Mouse (Mus musculus) naive thymus-derived CD4-positive, alpha-beta T cell, adult 5 months (primary cell): ENCODE measurements around the gene Stk16. TPM values are rescaled to one million over a fixed set of nuclear protein-coding genes. Genes with fewer than 3 reads are reported as not detected.

Experiments
- polyA plus RNA-seq: library from polyadenylated mRNA; unstranded; fragments of 100-300 nt; shearing (Covaris generic); gene quantifications from one replicate; pipeline ENCODE4 v1.2.1, GENCODE M21; 2017

The Stk16 gene
- polyA plus RNA-seq: 71.7 TPM

DNA sequence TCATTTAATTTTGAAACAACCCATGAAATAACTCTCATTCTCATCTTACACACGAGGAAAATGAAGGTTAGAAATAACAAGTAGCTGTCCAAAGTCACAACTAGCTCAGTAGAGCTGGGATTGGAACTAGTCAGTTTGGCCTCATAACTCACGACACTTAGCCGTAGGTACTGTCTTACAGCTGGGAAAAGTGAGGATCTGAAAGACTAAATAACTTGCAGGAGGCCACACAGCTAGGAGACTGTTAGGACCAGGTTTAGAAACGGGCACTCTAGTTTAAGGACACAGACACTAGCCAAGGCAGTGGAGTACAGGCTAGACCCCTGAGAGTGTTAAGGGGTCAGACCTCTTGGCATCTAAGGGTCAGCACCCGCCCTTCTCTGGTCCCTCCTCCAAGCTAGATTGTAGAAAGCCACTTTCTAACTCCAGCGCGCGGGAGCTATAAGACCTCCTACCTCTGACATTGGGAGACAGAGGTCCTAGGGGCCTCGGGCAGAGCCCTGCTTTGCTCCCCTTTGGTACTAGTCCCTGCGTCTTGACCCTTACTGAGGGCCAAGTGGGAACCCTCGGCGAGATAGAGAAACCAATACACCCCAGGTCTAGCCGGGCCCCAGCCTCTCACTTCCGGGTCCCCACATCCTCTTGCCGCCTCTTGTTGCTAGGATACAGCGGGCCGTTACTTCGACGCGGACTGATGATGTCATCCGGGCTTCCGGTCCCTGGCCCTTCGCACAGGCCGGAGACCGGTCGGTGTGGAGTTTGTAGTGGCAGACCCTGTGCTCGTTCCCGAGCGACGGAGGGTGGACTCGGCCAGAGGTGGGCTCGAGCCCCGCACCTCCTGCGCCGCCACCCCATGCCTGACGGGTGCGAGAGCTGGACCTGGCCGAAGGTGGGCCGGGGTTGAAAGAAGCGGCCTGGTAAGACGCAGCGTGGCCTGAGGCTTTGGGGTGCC, at the start of gene Stk16, which contains the start of gene Glb1l:
Stk16 (plus strand) TSS at position 703 of the 952 bp plus-strand sequence.
Glb1l (minus strand) TSS at position 678 of the 952 bp plus-strand sequence.

DNA sequence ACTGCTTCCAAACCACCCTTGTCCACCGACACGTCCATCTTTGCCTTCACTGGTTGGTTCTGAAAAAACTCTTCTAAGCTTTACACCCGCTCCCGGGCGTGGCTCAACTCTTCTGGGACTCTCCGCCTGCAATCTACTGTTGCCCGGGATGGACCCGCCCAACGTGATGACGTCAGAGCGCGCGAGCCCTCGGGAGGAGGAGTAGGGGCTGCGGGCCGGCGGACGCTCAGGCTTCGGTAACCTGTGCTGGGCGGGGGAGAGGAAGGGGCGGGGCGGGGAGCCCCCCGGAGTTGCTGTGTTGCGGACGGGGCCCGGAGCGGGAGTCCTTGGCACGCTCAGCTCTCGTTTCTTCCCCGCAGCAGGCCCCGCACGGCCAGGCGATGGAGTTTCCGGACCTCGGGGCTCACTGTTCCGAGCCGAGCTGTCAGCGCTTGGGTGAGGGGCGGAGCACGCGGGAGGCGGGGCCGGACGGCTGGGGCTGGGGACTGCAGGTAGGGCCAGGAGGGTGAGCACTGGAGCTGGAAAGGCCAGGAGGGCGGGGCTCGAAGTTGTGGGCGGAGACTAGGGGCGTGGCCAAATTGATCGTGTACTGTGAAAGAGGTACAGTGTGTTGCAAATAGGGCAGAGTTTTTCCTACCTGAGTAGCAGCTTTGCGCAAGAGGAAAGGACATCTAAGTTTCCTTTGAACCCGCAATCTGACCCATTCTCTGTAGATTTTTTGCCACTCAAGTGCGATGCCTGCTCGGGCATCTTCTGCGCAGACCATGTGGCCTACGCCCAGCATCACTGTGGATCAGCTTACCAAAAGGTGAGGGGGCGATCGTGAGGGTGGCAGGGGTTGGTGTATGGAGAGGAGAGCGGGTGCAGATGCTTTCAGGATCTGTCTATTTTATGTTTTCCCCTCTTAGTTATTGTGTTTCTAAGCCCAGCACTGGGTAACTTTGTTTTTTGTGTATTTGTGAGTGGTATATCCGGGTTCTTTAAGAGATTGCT, 41.9 kb upstream of the Stk16 start, which contains the start of gene Zfand2b:
Zfand2b (plus strand) TSS at position 175 of the 993 bp plus-strand sequence.

DNA sequence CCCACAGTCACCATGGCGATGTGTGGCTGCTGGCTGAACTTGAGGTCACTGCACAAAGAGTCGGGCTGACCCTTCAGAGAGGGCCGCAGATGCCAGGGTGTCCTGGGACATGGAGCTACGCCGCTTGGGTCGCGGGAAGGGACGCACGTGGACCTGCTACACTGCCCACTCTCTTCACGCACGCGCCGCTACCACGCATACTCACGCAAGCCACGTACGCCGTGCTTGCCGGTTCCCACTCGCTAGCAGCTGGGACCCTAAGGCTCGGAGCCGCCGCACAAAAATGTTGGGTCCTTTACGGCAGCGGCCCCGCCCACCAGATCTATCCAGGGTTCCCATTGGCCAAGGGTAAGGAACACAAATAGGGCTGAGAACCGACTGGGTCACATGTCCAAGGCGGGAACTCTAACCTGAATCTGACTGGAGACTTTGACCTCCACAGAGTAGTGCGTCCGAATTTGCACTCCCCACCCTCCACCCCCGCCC, 30.5 kb upstream of the Stk16 start, which contains the start of gene Abcb6:
Abcb6 (minus strand) TSS at position 288 of the 486 bp plus-strand sequence.

DNA sequence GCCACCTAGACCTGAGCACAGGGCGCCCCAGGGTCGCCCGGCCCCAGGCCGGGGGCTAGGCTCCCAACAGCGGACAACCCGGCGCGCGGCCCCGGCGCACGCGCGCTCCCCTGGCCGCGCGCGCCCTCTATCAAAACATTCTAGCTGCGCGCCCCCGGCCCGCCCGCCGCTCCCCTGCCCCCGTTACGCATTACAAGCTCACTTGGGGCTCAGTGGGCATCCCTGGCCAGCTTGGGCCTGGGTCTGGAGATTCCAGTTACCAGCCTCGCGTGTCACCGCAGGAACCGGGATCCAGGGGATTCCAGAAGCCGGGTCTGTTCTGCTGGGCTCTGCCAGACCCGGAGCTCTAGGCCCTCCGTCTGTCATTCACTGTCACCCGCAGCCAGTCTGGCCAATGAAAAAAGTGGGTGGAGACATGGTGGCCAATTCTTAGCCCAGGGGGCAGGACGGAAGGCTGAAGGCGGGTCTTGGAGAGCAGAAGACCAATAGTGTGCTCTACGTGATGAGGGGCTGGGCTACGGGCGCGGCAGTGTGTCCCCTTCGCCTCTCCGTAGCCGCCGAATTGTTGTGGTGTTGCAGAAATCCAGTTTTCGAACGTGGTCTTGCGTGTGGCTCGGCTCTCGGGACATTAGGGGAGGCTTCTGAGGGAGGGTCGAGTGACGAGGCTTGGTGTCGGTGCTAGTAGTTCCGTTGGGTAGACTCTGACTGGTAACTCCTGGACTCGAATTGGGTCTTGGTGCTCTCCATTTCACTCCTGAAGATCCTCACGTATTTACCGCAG, 18.8 kb upstream of the Stk16 start, which contains the start of the genes Ankzf1 and Atg9a:
Ankzf1 (plus strand) TSS at position 530 of the 781 bp plus-strand sequence.
Atg9a (minus strand) TSS at position 575 of the 781 bp plus-strand sequence.

DNA sequence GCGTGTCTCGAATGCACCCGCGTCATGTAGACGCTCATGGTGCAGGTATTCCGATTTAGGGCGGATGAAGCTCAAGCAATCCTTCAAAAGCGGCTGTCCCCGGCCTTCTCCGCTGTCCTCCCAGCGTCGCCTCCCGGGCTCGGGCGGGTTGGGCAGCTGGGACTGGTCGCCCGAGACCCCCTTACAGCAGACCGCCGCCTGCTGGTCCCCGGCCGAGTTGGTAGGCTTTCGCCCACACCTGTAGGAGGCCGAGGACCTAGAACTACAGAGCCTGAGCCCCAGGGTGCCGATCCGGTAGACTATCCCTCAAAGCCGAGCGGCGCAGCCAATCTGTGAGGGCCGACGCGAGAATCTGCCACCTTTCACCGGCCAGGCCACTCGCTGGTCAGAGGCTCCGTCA, 8.9 kb downstream of the Stk16 start, which contains the start of gene Tuba4a:
Tuba4a (minus strand) TSS at position 335 of the 400 bp plus-strand sequence.

DNA sequence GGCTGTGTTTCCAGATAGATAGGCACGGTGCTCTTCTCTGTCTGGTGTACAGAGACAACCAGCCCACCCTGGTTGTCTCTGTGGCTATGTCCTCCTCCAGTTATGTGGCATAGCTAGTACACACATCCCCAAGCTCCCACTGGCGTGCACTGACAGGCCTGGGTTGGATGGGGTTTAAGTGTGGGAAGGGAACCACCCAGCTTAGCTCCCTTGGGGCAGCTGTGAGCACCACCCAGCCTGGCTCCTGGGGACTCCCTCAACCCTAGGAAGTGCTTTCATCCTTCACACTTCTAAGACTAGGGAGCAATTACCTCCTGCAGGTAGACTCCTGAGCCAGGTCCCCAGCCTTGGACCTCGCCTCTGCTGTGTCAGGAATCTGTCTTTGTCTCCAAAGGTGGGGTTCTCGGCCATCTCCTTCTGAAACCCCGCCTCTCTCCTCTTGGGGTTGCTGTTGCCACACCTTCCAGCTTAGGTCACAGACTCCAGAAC, 21.1 kb downstream of the Stk16 start, which contains the start of gene A630095N17Rik:
A630095N17Rik (minus strand) TSS at position 439 of the 489 bp plus-strand sequence.

DNA sequence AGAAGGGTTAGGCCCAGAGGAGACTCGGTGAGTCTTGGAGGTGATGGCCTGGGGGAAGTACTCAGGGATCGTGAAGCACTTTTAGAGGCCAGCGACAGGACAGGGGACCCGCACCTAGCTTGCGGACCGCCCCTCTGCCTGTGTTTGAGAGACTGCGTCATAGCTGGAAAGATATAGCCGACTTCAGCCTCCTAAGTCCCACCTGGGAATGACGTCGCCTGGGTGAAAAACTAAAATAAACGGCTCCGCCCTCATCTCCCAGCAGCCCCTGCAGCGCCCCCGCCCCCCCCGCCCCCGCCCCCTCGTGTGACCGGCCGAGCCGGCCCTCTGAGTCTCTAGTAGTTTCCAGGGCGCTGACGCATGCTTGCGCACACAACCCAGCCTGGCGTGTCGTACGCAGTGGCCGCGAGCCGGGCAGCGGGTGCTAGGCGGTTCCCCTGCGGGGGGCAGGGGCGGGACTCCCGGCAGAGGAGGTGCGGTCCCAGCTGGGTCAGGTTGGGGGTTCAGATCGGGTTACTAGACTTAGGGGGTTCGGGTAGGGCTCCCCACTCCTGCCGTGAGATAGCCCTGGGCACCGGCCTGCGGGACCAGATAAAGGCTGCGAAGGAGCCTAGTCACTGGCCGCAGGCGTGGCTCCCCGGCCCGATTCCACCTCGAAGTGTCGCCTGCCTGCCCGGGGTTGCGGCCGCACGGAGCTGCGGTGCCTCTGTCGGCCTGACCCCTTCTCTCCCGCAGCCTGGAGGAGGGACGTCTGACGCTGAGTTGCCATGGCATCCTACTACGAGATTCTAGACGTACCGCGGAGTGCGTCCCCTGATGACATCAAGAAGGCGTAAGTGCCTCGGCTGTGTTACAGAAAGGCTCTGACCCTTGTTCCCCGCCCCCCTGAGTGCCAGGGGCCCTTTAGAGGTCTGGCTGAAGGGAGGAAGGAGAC, 25.7 kb downstream of the Stk16 start, which contains the start of gene Dnajb2:
Dnajb2 (plus strand) TSS at position 290 of the 934 bp plus-strand sequence.

DNA sequence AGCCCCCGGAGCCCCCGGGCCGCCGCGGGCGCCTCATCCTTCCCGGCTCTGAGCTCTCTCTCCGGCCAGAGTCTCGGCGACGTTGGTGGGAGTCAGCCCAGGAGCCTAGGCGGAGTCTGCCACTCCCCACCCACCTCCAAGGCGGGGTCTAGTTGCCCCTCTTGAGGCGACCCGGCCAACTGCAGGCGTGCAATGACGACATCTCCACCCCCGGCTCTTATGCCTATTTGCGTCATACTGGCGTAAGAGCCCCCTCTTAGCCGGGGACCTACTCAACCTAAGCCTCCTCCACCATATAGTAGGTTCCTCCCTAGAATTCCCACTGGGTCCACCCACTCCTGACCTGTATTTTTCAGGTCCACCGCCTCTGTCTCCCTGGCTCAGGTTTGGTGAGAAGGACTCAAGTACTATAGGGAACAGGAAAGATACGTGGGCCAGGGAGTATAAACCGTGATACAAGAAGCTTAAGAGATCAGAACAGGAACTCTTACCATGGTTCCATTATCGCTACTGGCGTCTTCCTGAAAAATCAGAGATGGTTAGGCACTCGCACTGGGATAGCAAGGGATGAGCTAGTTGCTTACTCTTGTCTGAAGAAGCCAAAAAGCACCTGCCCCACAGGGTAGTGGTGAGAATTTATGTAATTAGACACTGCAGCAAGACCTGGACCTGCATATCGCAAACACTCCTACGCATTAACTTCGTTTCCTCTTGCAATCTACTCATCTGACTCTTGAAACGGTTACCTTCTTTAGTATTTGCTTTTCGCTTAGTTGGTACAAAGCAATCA, 53.6 kb downstream of the Stk16 start, which contains the start of gene Ptprn:
Ptprn (minus strand) TSS at position 412 of the 790 bp plus-strand sequence.

Other genes starting within 250 kb of the Stk16 start
- gene Nhej1, start 85.6 kb upstream of the Stk16 start, polyA plus RNA-seq: 8.8 TPM
- 0.61 TPM for gene Slc23a3, start 76.9 kb upstream of the Stk16 start, polyA plus RNA-seq
- gene Cnppd1, start 68.1 kb upstream of the Stk16 start, polyA plus RNA-seq: 211 TPM
- gene Retreg2, start 68.1 kb upstream of the Stk16 start, polyA plus RNA-seq: 102 TPM
- 85.3 TPM for gene Zfand2b, start 42.2 kb upstream of the Stk16 start, polyA plus RNA-seq
- gene Abcb6, start 30.4 kb upstream of the Stk16 start, polyA plus RNA-seq: 5.2 TPM
- 32.7 TPM for gene Ankzf1, start 18.7 kb upstream of the Stk16 start, polyA plus RNA-seq
- gene Atg9a, start 18.6 kb upstream of the Stk16 start, polyA plus RNA-seq: 38.6 TPM
- 6.1 TPM for gene Glb1l, start within 50 bp of the Stk16 start, polyA plus RNA-seq
- 162 TPM for gene Tuba4a, start 9.0 kb downstream of the Stk16 start, polyA plus RNA-seq
- not detected for gene A630095N17Rik, start 21.3 kb downstream of the Stk16 start, polyA plus RNA-seq
- 61.6 TPM for gene Dnajb2, start 25.6 kb downstream of the Stk16 start, polyA plus RNA-seq
- 0.39 TPM for gene Ptprn, start 53.7 kb downstream of the Stk16 start, polyA plus RNA-seq
- not detected for gene Resp18, start 67.6 kb downstream of the Stk16 start, polyA plus RNA-seq
- 53.1 TPM for gene Dnpep, start 107.2 kb downstream of the Stk16 start, polyA plus RNA-seq
- gene Des, start 149.5 kb downstream of the Stk16 start, polyA plus RNA-seq: not detected
- gene Speg, start 164.5 kb downstream of the Stk16 start, polyA plus RNA-seq: 0.36 TPM
- 73.3 TPM for gene Gmppa, start 225.1 kb downstream of the Stk16 start, polyA plus RNA-seq
- not detected for gene Asic4, start 239.6 kb downstream of the Stk16 start, polyA plus RNA-seq